Mouse (Mus musculus): ENCODE data around the gene Tef. TPM values are rescaled to one million over a fixed set of nuclear protein-coding genes. Genes with fewer than 3 reads are reported as not detected.

The Tef gene
- polyA plus RNA-seq, 1 experiment from 2014 or later = 24.0 TPM

DNA sequence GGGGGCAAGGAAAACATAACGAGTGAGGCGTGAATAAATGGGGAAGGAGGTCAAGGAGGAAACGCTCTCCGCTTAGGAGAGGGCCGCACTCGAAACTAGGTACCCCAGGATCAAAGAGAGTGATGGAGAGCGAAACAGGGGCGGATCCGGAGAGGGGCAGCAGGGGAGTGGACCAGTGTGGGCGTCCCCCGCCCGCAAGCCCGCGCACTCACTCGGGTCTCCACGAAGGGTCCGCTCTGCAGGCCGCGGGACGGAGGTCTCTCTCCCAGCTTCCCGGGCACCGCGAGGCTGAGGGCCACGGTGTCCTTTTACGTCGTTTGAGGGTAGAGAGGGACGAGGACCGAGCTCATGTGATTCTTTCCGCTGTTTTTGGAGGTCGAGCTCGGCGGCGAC lies 55.5 kb downstream of the Tef start:
- Histone ChIP-seq H3K9me3 (no peaks in the 10 kb centered on the region), H3K36me3 (replicated peaks) (no peaks in the 10 kb centered on the region), H3K27ac (peak overlapping the region; percentile 95), H3K4me3 (peak overlapping the region; percentile 88), H3K27me3 (replicated peaks) (no peaks in the 10 kb centered on the region), H3K4me1 (peaks cover 38% of the 10 kb centered on the region), H3K4me2 (peak overlapping the region; percentile 78), H3K9ac (peak overlapping the region; percentile 72)
- ATAC-seq (replicated peaks) = no peak
- WGBS = 2% methylated on average over 33 of the region's 33 CpGs

DNA sequence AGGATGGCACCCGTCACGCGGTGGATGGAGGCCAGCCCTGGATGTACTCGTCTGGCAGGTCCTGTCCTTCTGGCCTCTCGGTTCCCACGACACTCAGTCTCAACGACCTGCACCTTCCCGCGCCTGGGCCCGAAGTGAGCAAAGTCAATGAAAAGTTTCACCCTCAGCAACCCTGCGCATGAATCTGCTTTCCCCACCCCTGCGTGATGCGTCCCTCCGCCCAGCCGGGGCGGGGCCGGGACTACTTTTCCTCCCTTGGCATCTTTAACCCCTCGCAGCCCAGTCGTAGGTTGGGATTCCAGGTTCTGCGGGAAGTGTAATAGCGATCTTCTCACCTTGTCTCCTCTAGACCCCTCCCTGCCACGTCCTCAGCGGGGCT lies 55.9 kb downstream of the Tef start:
- peak overlapping the region; percentile 95 for H3K27ac ChIP-seq
- H3K4me2 ChIP-seq = peak overlapping the region; percentile 78
- WGBS = under 1% methylated on average over 23 of the region's 23 CpGs
- no peaks in the 10 kb centered on the region for H3K9me3 ChIP-seq
- no peaks in the 10 kb centered on the region for H3K36me3 ChIP-seq (replicated peaks)
- H3K4me3 ChIP-seq = peak overlapping the region; percentile 88
- H3K9ac ChIP-seq = peak overlapping the region; percentile 72
- no peaks in the 10 kb centered on the region for H3K27me3 ChIP-seq (replicated peaks)
- peaks cover 38% of the 10 kb centered on the region for H3K4me1 ChIP-seq
- ATAC-seq (replicated peaks) = peak; percentile 31; the same call in 1 of the 2 replicates

GRCm38 (mm10) chr15:81858517-81859329 lies 56.5 kb downstream of the Tef start, which contains the start of gene Tob2:
Gene Tob2, minus strand, starts transcription at chr15:81858796.
- ATAC-seq (replicated peaks) = peak; percentile 19
- under 1% methylated on average over 44 of the region's 44 CpGs for WGBS
- peak within 1 kb of the TSS; percentile 95 for H3K27ac ChIP-seq

DNA sequence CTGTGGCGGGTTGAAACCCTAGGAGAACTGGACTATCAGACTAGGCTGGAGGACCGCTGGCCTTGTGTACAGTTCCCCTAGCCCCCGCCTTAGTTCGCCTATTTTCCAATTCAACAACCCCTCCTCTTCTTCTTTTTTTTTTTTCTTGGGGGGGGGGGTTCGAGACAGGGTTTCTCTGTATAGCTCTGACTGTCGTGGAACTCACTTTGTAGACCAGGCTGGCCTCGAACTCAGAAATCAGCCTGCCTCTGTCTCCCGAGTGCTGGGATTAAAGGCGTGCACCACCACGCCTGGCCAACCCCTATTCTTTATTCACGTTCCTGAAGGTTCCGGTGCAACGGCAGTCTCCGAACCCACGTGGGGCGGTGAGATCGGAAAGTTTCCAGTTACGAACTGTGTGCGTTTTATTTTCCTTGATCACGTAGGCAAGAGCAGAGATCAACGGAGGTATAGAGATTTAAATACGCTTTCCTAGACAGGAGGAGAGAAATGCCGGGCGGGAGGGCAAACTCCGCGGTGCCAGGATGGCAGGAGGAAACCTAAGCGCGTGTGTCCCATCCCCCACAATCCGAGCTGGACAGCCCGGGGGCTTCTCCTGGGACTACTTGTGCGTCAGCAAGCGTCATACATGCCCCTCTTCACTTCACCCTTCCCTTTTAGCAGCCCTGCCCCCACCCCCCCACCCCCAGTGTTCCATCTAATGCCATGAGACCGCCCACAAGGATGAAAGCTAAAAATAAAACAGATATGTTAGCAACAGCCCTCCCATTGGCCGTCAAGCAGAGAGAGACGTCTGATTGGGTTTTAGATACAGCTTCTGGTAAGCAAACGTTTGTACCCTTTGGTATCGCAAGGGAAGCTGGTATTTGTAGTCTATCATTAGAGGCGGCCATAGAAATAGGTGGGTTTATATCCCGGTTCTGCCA lies 57.4 kb downstream of the Tef start:
- peak; percentile 83 for ATAC-seq (replicated peaks)
- peak overlapping the region; percentile 30 for H3K9ac ChIP-seq
- peak overlapping the region; percentile 78 for H3K4me2 ChIP-seq
- H3K9me3 ChIP-seq = no peaks in the 10 kb centered on the region
- H3K27me3 ChIP-seq (replicated peaks) = no peaks in the 10 kb centered on the region
- no peaks in the 10 kb centered on the region for H3K36me3 ChIP-seq (replicated peaks)
- WGBS = under 1% methylated on average over 39 of the region's 39 CpGs
- peak overlapping the region; percentile 88 for H3K4me3 ChIP-seq
- H3K27ac ChIP-seq = peak overlapping the region; percentile 95
- peaks cover 38% of the 10 kb centered on the region for H3K4me1 ChIP-seq

More at GRCm38 (mm10) chr15:81858517-81859329, 56.5 kb downstream of the Tef start, which contains the start of gene Tob2:
- H3K4me1 ChIP-seq = peaks cover 38% of the 10 kb centered on the region
- H3K27me3 ChIP-seq (replicated peaks) = no peaks in the 10 kb centered on the region
- peak within 1 kb of the TSS; percentile 72 for H3K9ac ChIP-seq
- H3K36me3 ChIP-seq (replicated peaks) = no peaks in the 10 kb centered on the region
- peak within 1 kb of the TSS; percentile 78 for H3K4me2 ChIP-seq
- H3K4me3 ChIP-seq = peak within 1 kb of the TSS; percentile 88
- no peaks in the 10 kb centered on the region for H3K9me3 ChIP-seq

DNA sequence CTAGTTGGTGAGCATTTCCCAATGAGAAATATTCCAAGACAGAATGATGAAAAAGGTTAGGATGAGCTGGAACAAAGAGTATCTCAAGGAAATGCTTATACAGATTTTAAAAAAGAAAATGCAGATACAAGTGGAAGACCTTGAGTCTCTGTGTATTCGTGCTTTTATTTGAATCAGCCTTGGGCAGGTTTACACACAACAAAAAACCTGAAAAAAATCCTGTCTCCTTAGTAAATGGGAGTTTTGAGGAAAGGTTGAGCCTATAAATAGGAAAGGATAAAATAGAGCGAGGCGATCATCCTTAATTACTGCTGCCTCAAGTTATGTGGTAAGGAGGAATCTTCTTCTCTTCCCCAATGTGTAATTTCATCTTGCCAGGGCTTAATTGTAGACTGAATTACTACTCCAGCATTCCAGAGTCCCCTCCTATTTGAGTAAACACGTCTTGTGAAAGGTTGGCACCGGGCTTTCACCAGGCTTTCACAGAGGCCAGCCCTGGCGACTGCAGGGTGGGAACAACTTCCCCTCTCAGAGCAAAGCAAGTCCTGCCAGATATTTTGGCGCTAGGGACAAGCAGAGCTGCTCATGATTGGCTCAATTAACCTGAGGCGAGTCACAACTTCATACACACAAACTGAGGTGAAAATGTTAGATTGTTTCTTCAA lies 58.4 kb downstream of the Tef start:
- Histone ChIP-seq H3K9ac (no peak overlapping the region), H3K27ac (peak overlapping the region; percentile 95), H3K4me3 (0 out of 2 replicates have a peak overlapping the region, but pooled peaks have one; percentile 88), H3K27me3 (replicated peaks) (no peaks in the 10 kb centered on the region), H3K36me3 (replicated peaks) (no peaks in the 10 kb centered on the region), H3K4me2 (peak overlapping the region; percentile 78), H3K4me1 (peaks cover 31% of the 10 kb centered on the region), H3K9me3 (no peaks in the 10 kb centered on the region)
- 45% methylated on average over 8 of the region's 8 CpGs for WGBS
- ATAC-seq (replicated peaks) = no peak

DNA sequence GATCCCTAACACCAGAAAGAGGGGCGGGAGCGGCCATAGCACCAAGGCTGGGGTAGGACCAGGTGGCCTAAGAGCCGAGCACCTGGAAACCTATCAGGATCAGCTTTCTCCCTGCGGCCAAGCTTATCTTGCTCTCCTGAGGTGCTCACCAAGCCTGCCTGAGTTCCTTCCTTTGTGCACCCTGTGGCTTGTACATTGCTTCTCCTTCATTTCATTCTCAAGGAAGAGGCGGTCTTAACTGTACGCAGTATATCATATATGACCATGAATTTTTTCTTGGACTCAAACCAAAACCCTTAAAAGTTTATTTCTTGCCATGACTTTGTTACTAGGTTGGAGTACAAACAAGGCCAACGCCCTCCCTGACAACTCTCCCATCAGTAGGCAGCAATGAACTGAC lies 62.0 kb downstream of the Tef start:
- no peaks in the 10 kb centered on the region for H3K9me3 ChIP-seq
- ATAC-seq (replicated peaks) = no peak
- 95% methylated on average over 7 of the region's 7 CpGs for WGBS
- H3K4me3 ChIP-seq = no peak overlapping the region
- H3K9ac ChIP-seq = no peak overlapping the region
- H3K27me3 ChIP-seq (replicated peaks) = no peaks in the 10 kb centered on the region
- H3K4me2 ChIP-seq = no peak overlapping the region
- no peak overlapping the region for H3K27ac ChIP-seq
- H3K4me1 ChIP-seq = peaks cover 8% of the 10 kb centered on the region
- H3K36me3 ChIP-seq (replicated peaks) = peaks cover 25% of the 10 kb centered on the region

GRCm38 (mm10) chr15:81869985-81870384 lies 67.8 kb downstream of the Tef start:
- 96% methylated on average over 5 of the region's 5 CpGs for WGBS
- Histone ChIP-seq H3K4me2 (no peak overlapping the region), H3K27me3 (replicated peaks) (no peaks in the 10 kb centered on the region), H3K27ac (no peak overlapping the region), H3K9ac (no peak overlapping the region), H3K4me3 (no peak overlapping the region), H3K9me3 (no peaks in the 10 kb centered on the region), H3K4me1 (peaks cover 28% of the 10 kb centered on the region), H3K36me3 (replicated peaks) (peaks cover 36% of the 10 kb centered on the region)
- no peak for ATAC-seq (replicated peaks)

- peak within 1 kb of the TSS; percentile 69 for H3K4me3 ChIP-seq
- 0% methylated on average over 30 of the region's 30 CpGs for WGBS
- H3K4me2 ChIP-seq = peak within 1 kb of the TSS; percentile 78
These were observed 69.5 kb downstream of the Tef start, which contains the start of gene Phf5a for GRCm38 (mm10) chr15:81871604-81872261. Gene Phf5a, minus strand, starts transcription at chr15:81871911.

GRCm38 (mm10) chr15:81872262-81873136 lies 70.3 kb downstream of the Tef start, which contains the start of gene Aco2:
Gene Aco2, plus strand, starts transcription at chr15:81872309.
- H3K9ac ChIP-seq = peak within 1 kb of the TSS; percentile 72
- peaks cover 28% of the 10 kb centered on the region for H3K4me1 ChIP-seq
- peak within 1 kb of the TSS; percentile 69 for H3K4me3 ChIP-seq
- peak within 1 kb of the TSS; percentile 78 for H3K4me2 ChIP-seq
- WGBS = under 1% methylated on average over 53 of the region's 53 CpGs
- H3K36me3 ChIP-seq (replicated peaks) = peaks cover 29% of the 10 kb centered on the region
- ATAC-seq (replicated peaks) = peak; percentile 84
- no peaks in the 10 kb centered on the region for H3K27me3 ChIP-seq (replicated peaks)
- H3K27ac ChIP-seq = peak within 1 kb of the TSS; percentile 98
- no peaks in the 10 kb centered on the region for H3K9me3 ChIP-seq

More at GRCm38 (mm10) chr15:81871604-81872261, 69.5 kb downstream of the Tef start, which contains the start of gene Phf5a:
- peak; percentile 88 for ATAC-seq (replicated peaks)
- Histone ChIP-seq H3K4me1 (peaks cover 28% of the 10 kb centered on the region), H3K9ac (peak within 1 kb of the TSS; percentile 72), H3K9me3 (no peaks in the 10 kb centered on the region), H3K27ac (peak within 1 kb of the TSS; percentile 98), H3K36me3 (replicated peaks) (peaks cover 36% of the 10 kb centered on the region), H3K27me3 (replicated peaks) (no peaks in the 10 kb centered on the region)

All from midbrain, embryonic 15.5 days (tissue).